ENCODE assay signal across 24 mouse cellular contexts in genomic region chr12:102964486-102964885, GRCm38 (mm10).
"Had no signal": no experiment of that assay in that cellular context is flagged by ENCODE, and none has a peak within 500 bp of the region (broad histone marks: within the 10 kb centered on the region; RNA-seq: fewer than 3 reads in every experiment).

No protein-coding gene starts in this region.

- H3K9ac ChIP-seq: hindbrain, embryonic 13.5 days; hindbrain, embryonic 15.5 days; intestine, embryonic 15.5 days; limb, embryonic 12.5 days had no signal

- H3K27me3 ChIP-seq: hindbrain, embryonic 13.5 days; hindbrain, embryonic 15.5 days; intestine, embryonic 15.5 days; limb, embryonic 12.5 days had no signal

- H3K27ac ChIP-seq: heart, adult 2 months; hindbrain, embryonic 10.5 days; hindbrain, embryonic 13.5 days; hindbrain, embryonic 15.5 days; intestine, embryonic 15.5 days; layer of hippocampus, adult 2 months; left cerebral cortex, adult 2 months; limb, embryonic 10.5 days; limb, embryonic 12.5 days had no signal

- H3K4me2 ChIP-seq: heart, embryonic 11.5 days; hindbrain, embryonic 13.5 days; hindbrain, embryonic 15.5 days; intestine, embryonic 15.5 days; limb, embryonic 12.5 days; liver, embryonic 11.5 days had no signal

- DNase-seq: gastrocnemius, postnatal 14 days; gastrocnemius, postnatal 36 days; heart, adult 11 months; heart, adult 2 months; heart, postnatal 10 days; heart, postnatal 4 days; kidney, adult 18-20 months; kidney, adult 8-10 months; kidney, postnatal 10 days; kidney, postnatal 25 days; kidney, postnatal 4 days; liver had no signal

- H3K9me3 ChIP-seq: hindbrain, embryonic 10.5 days; hindbrain, embryonic 13.5 days; hindbrain, embryonic 15.5 days; intestine, embryonic 15.5 days; limb, embryonic 10.5 days; limb, embryonic 12.5 days had no signal

- H3K36me3 ChIP-seq: hindbrain, embryonic 10.5 days; hindbrain, embryonic 13.5 days; hindbrain, embryonic 15.5 days; intestine, embryonic 15.5 days; limb, embryonic 10.5 days; limb, embryonic 12.5 days had no signal

- H3K4me3 ChIP-seq: heart, adult 2 months; hindbrain, embryonic 10.5 days; hindbrain, embryonic 13.5 days; hindbrain, embryonic 15.5 days; intestine, embryonic 15.5 days; layer of hippocampus, adult 2 months; left cerebral cortex, adult 2 months; limb, embryonic 10.5 days; limb, embryonic 12.5 days had no signal

- ATAC-seq: inflammation-experienced regulatory T-cells, adult 6 months; intestine, embryonic 15.5 days; intestine, postnatal 0 days had no signal

- H3K4me1 ChIP-seq: intestine, embryonic 15.5 days; limb, embryonic 10.5 days; limb, embryonic 12.5 days had no signal
